Mouse (Mus musculus): ENCODE results near the gene Ccdc120. TPM values are rescaled to one million over a fixed set of nuclear protein-coding genes. Genes with fewer than 3 reads are reported as not detected.

Ccdc120 gene
- 1.7 TPM in 2 replicates for polyA plus RNA-seq (2015; fragmentation: Nextera tagmentation; extraction: Ambion mirVana)

DNA sequence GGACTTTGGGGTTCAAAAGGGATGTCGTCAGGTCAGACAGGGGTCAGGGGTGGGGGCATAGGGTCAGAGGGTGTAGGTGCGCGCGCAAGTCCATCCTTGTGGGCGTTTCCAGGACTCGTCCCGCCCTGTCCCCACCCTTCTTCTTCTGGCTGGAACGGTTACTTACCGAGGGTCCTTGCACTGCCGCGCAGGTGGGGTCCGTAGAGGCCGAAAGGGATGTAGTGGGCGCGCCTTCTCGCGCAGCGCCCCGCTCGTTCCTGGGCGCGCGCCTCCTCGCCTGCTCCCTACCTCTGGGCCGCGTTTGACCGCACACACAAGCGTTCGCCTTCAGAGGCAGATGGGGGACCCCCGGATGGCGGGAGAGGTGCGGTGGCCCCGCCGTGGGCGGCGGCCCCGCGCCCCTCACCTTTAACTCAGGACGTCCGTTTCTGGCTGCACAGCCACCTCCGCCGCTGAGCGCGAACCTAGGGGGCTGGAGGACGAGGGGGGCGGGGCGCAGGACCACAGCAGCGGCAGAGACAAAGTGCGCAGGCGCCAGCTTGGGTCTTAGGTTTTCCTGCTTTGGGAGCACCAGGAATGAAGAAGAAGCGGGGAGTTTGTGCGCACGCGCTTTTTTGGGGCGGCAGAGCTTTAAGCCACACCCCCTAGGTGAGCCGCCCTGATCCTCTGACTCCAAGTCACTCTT lies at the start of gene Ccdc120:
Gene Ccdc120, minus strand, starts transcription at position 474 of the 685 bp plus-strand sequence.
- H3K4me1 ChIP-seq (replicated peaks): peaks cover 8% of the 10 kb centered on the region; the same call in 1 of the 2 replicates
- no peak within 1 kb of the TSS for H3K27ac ChIP-seq
- no peaks in the 10 kb centered on the region for H3K27me3 ChIP-seq
- H3K9me3 ChIP-seq (replicated peaks): no peaks in the 10 kb centered on the region
- ATAC-seq (ENCODE audit: low read depth) (peak; percentile 36), DNase-seq (no peak)
- no peaks in the 10 kb centered on the region for H3K36me3 ChIP-seq
- peak within 1 kb of the TSS; percentile 79 for H3K4me2 ChIP-seq
- WGBS (ENCODE audit: insufficient replicate concordance): 9% methylated on average over 46 of the region's 56 CpGs
- H3K4me3 ChIP-seq (replicated peaks): peak within 1 kb of the TSS; percentile 64
- H3K9ac ChIP-seq: peak within 1 kb of the TSS; percentile 55; the same call in 1 of the 2 replicates

DNA sequence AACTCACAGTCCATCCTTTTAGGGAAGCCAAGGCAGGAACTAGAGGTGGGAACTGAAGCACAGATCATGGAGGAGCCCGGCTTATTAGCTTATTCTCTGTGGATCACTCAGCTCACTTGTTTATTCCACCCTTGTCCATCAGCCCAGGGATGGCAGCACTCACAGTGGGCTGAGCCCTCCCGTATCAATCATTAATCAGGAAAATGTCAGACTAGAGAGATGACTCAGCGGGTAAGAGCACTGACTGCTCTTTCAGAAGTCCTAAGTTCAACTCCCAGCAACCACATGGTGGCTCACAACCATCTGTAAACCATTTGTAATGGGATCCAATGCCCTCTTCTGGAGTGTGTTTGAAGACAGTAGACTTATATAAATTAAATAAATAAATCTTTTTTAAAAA lies 46.6 kb upstream of the Ccdc120 start:
- H3K27me3 ChIP-seq: no peaks in the 10 kb centered on the region
- WGBS (ENCODE audit: insufficient replicate concordance): 54% methylated on average over 3 of the region's 3 CpGs
- peaks cover 3% of the 10 kb centered on the region for H3K4me1 ChIP-seq (replicated peaks)
- H3K4me3 ChIP-seq (replicated peaks): no peak overlapping the region
- no peak overlapping the region for H3K9ac ChIP-seq
- DNase-seq (no peak), ATAC-seq (ENCODE audit: low read depth) (peak; percentile 65)
- no peak overlapping the region for H3K4me2 ChIP-seq
- peaks cover 42% of the 10 kb centered on the region for H3K36me3 ChIP-seq
- H3K27ac ChIP-seq: no peak overlapping the region
- H3K9me3 ChIP-seq (replicated peaks): no peaks in the 10 kb centered on the region

DNA sequence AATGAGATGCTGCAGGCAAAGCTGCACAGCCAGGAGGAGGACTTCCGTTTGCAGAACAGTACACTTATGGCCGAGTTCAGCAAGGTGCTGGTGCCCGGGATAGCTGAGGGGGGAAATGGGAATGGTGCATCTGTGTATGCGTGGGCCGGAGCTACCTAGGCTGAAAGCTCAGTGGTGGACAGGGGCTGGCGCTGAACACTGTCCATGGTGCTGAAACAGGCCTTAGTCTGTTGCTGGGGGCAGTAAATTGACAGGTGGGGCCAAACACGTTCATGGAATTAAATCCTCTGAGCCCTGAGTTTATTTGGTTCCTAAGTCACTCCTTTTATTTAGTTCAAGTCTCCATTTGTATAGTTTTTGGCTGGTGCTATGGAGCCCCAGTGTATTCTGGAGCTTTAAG lies 44.3 kb upstream of the Ccdc120 start:
- WGBS (ENCODE audit: insufficient replicate concordance): 40% methylated on average over 7 of the region's 7 CpGs
- H3K4me3 ChIP-seq (replicated peaks): no peak overlapping the region
- no peak for DNase-seq
- H3K27ac ChIP-seq: no peak overlapping the region
- H3K9ac ChIP-seq: no peak overlapping the region
- H3K4me1 ChIP-seq (replicated peaks): peaks cover 16% of the 10 kb centered on the region
- no peak overlapping the region for H3K4me2 ChIP-seq
- H3K9me3 ChIP-seq (replicated peaks): no peaks in the 10 kb centered on the region
- H3K27me3 ChIP-seq: no peaks in the 10 kb centered on the region
- ATAC-seq (ENCODE audit: low read depth): no peak
- peaks cover 24% of the 10 kb centered on the region for H3K36me3 ChIP-seq

DNA sequence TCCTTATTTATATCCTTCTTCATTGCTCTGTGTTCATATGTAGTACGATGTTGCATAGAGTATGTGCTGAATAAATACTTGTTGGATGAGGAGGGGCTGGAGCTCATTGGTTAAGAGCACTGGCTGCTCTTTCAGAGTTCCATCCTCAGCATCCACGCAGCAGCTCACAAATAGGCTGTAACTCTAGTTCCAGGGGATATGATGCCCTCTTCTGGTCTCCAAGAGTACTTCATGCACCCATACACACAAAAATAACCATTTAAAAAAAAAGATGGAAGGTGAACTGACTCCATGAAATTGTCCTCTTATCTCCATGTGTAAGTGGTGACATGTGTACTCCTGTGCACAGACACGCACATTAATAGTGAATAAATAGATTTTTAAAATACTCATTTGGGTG lies 42.7 kb upstream of the Ccdc120 start:
- Histone ChIP-seq H3K4me1 (replicated peaks) (peaks cover 16% of the 10 kb centered on the region), H3K4me2 (no peak overlapping the region), H3K4me3 (replicated peaks) (no peak overlapping the region), H3K27ac (no peak overlapping the region), H3K36me3 (peaks cover 13% of the 10 kb centered on the region), H3K27me3 (no peaks in the 10 kb centered on the region), H3K9me3 (replicated peaks) (no peaks in the 10 kb centered on the region), H3K9ac (no peak overlapping the region)
- DNase-seq (no peak), ATAC-seq (ENCODE audit: low read depth) (no peak)
- WGBS (ENCODE audit: insufficient replicate concordance): 38% methylated on average over 3 of the region's 3 CpGs

DNA sequence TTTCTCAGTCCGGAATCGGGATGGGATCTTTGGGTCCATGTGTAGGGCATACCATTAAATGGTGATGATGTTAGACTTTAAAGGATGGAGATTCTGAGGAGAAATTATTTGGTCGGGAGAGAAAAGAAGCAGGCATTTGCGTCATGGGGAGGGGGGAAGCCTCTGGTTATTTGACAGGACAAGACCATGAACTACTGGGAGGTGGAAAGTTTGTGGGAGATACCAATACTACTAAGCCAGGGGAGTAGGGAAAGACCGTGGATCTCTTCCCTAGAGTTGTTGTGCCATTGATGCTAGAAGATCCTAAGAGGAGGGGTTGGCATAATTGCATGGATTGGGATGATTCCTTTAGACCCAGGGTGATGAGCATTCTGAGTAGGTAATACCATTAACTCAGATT lies 39.6 kb upstream of the Ccdc120 start:
- peak overlapping the region; percentile 78 for H3K9ac ChIP-seq
- peaks cover 13% of the 10 kb centered on the region for H3K36me3 ChIP-seq
- 13% methylated on average over 5 of the region's 5 CpGs for WGBS (ENCODE audit: insufficient replicate concordance)
- no peaks in the 10 kb centered on the region for H3K9me3 ChIP-seq (replicated peaks)
- DNase-seq: no peak
- 0 out of 2 replicates have a peak, but pooled peaks have one; percentile 18 for ATAC-seq (ENCODE audit: low read depth)
- peak overlapping the region; percentile 72 for H3K4me3 ChIP-seq (replicated peaks)
- H3K27ac ChIP-seq: peak overlapping the region; percentile 73
- peak overlapping the region; percentile 63 for H3K4me2 ChIP-seq
- H3K4me1 ChIP-seq (replicated peaks): peaks cover 13% of the 10 kb centered on the region
- H3K27me3 ChIP-seq: no peaks in the 10 kb centered on the region

DNA sequence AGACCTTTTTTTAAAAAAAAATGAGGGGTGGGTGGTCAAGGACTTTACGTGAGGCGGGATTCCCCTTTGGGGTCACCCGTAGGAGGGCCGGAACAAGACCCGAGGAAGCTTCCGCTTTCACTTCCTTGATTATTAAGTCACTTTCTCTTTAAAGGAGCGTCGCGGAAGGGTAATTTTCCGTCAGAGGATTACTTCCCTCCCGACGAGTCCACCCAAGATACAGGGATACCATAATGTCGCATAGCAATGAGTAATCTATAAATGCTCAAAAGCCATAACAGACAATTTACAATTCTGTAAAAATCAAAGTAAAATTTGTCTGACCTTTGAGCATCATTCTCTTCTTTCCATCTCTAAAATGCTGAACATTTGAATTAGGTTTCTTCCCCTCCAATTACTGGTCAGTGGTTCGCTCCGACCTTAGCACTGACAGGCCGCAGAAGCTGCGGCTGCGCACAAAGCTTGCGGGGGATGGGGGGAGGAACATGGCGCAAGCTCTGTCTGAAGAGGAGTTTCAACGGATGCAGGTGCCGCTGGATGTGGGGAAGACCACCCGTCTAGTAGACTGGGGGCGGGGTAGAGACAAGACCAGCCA lies 38.9 kb upstream of the Ccdc120 start, which contains the start of gene Gripap1:
Gene Gripap1, plus strand, starts transcription at position 224 of the 595 bp plus-strand sequence.
- WGBS (ENCODE audit: insufficient replicate concordance): 8% methylated on average over 24 of the region's 24 CpGs

DNA sequence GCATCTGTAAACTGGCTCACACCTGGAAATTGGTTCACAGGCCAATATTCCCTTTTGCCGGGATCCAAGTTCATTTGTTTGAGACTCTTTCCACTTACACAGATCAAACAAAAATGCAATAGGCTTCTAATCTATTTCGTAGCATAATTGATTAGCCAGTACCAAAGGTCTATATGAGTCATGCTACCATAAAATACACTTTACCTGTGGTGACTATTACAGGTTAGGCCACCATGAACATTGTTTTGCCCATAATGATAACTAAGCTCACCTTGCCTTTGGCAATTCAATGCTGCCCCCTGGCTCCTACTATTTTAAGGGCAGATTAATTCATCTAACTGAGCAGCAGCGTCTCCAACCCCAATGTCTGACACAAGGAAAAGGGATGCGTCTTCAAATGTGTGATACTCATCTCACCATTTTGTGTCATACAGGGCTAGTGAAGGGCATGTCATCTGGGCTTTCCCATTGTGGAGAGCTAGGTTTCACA lies 31.9 kb upstream of the Ccdc120 start:
- Histone ChIP-seq H3K27me3 (no peaks in the 10 kb centered on the region), H3K4me3 (replicated peaks) (no peak overlapping the region), H3K9me3 (replicated peaks) (no peaks in the 10 kb centered on the region), H3K27ac (0 out of 2 replicates have a peak overlapping the region, but pooled peaks have one; percentile 1), H3K36me3 (no peaks in the 10 kb centered on the region), H3K4me2 (no peak overlapping the region), H3K4me1 (replicated peaks) (peaks cover 29% of the 10 kb centered on the region), H3K9ac (no peak overlapping the region)
- WGBS (ENCODE audit: insufficient replicate concordance): 71% methylated on average over 4 of the region's 4 CpGs
- no peak for DNase-seq
- ATAC-seq (ENCODE audit: low read depth): no peak

More for the DNA sequence above, 38.9 kb upstream of the Ccdc120 start, which contains the start of gene Gripap1:
- H3K4me3 ChIP-seq (replicated peaks): peak within 1 kb of the TSS; percentile 72
- H3K27me3 ChIP-seq: no peaks in the 10 kb centered on the region
- peaks cover 13% of the 10 kb centered on the region for H3K4me1 ChIP-seq (replicated peaks)
- peak; percentile 65 for DNase-seq
- peak; percentile 84 for ATAC-seq (ENCODE audit: low read depth)
- H3K9ac ChIP-seq: peak within 1 kb of the TSS; percentile 78
- no peaks in the 10 kb centered on the region for H3K9me3 ChIP-seq (replicated peaks)
- H3K4me2 ChIP-seq: peak within 1 kb of the TSS; percentile 64
- H3K27ac ChIP-seq: peak within 1 kb of the TSS; percentile 73
- peaks cover 13% of the 10 kb centered on the region for H3K36me3 ChIP-seq

DNA sequence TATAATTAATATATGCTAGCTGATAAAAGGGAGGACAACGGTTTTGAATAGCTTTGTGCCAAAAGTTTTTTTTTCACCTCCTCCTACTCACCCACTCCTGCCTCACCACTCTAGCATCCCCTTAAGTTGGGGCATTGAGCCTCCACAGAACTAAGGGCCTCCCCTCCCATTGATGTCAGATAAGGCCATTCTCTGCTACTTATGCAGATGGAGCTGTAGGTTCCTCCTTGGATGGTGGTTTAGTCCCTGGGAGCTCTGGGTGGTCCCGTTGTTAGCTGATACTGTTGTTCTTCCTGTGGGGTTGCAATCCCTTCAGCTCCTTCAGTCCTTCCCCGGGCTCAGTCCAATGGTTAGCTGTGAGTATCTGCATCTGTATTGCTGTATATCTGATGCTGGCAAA lies 28.6 kb upstream of the Ccdc120 start:
- ATAC-seq (ENCODE audit: low read depth) (peak; percentile 77), DNase-seq (no peak)
- peak overlapping the region; percentile 60 for H3K9ac ChIP-seq
- H3K27ac ChIP-seq: peak overlapping the region; percentile 95
- peak overlapping the region; percentile 53 for H3K4me2 ChIP-seq
- H3K9me3 ChIP-seq (replicated peaks): no peaks in the 10 kb centered on the region
- H3K4me3 ChIP-seq (replicated peaks): 0 out of 2 replicates have a peak overlapping the region, but pooled peaks have one; percentile 18
- H3K36me3 ChIP-seq: peaks cover 3% of the 10 kb centered on the region; the same call in 1 of the 2 replicates
- H3K4me1 ChIP-seq (replicated peaks): peaks cover 42% of the 10 kb centered on the region
- 12% methylated on average over 3 of the region's 3 CpGs for WGBS (ENCODE audit: insufficient replicate concordance)
- H3K27me3 ChIP-seq: no peaks in the 10 kb centered on the region

DNA sequence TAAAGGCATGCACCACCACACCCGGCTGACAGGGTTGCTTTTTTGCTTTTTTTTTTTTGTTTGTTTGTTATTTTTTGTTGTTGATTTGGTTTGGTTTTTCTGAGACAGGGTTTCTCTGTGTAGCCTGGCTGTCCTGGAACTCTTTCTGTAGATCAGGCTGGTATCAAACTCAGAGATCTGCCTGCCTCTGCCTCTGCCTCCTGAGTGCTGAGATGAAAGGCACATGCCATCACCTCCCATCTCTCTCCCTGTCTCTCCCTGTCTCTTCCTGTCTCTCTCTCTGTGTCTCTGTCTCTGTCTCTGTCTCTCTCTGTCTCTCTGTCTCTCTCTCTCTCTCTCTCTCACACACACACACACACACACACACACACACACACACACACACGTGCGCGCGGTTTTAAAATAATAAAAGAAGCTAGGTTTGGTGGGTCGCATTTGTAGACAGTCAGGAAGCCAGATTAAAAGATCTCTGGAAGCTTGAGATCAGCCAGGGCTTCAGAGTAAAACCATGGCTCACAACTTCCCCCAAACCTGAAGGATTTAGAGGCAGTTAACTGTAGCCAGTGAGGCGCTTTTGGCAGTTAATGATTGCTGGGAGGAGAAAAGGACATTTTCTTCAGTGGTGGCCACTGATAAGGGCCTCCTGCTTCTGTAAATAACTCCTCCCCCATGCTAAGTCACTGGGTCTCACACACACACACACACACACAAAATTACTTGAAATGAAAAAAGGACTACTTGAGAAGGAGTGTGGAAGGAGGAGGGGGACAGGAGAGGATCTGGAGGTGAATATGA lies 27.9 kb upstream of the Ccdc120 start:
- H3K4me1 ChIP-seq (replicated peaks): peaks cover 42% of the 10 kb centered on the region
- H3K4me2 ChIP-seq: peak overlapping the region; percentile 53
- no peaks in the 10 kb centered on the region for H3K9me3 ChIP-seq (replicated peaks)
- peak overlapping the region; percentile 60 for H3K9ac ChIP-seq
- H3K27me3 ChIP-seq: no peaks in the 10 kb centered on the region
- peak overlapping the region; percentile 95 for H3K27ac ChIP-seq
- ATAC-seq (ENCODE audit: low read depth): peak; percentile 90
- 30% methylated on average over 7 of the region's 7 CpGs for WGBS (ENCODE audit: insufficient replicate concordance)
- peak; percentile 57 for DNase-seq
- peak overlapping the region; percentile 18; the same call in 1 of the 2 replicates for H3K4me3 ChIP-seq (replicated peaks)
- H3K36me3 ChIP-seq: peaks cover 8% of the 10 kb centered on the region

DNA sequence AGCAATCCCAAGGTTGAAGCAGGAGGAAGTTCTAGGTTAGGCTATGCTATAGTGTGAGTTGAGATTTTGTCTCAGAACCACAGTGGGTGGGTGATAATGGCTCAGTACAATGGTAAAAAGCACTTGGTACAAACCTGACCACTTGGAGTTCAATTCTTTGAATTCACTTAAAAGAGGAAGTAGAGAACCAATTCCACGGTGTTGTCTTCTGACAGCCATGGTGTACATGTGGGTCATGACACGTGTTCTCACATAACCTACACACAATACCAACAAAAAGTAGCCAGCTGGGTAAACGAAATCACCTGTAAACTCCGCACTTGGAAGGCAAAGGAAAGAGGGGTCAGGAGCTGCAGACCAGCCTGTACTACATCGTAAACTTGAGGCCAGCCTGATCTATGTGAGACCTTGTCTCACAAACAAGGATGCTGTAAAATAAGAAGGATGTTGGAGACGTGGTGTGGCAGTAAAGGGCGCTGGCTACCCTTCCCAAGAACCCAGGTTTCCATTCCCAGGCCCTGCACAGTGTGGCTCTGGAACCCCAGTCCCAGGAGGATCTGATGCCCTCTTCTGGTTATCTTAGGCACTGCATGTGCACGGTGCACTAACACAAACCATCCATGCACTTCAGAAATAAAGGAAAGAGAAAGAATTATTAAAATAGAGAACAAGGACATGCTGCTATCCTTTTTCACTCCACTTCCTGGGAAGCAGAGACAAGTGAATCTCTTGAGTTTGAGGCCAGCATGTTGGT lies 25.8 kb upstream of the Ccdc120 start:
- H3K4me1 ChIP-seq (replicated peaks): peaks cover 42% of the 10 kb centered on the region
- H3K9ac ChIP-seq: no peak overlapping the region
- no peaks in the 10 kb centered on the region for H3K27me3 ChIP-seq
- H3K4me3 ChIP-seq (replicated peaks): no peak overlapping the region
- H3K36me3 ChIP-seq: peaks cover 19% of the 10 kb centered on the region
- peak; percentile 59 for ATAC-seq (ENCODE audit: low read depth)
- H3K4me2 ChIP-seq: no peak overlapping the region
- no peaks in the 10 kb centered on the region for H3K9me3 ChIP-seq (replicated peaks)
- WGBS (ENCODE audit: insufficient replicate concordance): 34% methylated on average over 8 of the region's 8 CpGs
- H3K27ac ChIP-seq: peak overlapping the region; percentile 95
- peak; percentile 38 for DNase-seq
